Mouse (Mus musculus) heart, adult 8-10 months (tissue): Measurements from ENCODE around the gene Chdh. TPM values are rescaled to one million over a fixed set of nuclear protein-coding genes. Genes with fewer than 3 reads are reported as not detected.

Source experiments
- DNase-seq: peaks from one replicate; pipeline ENCODE4 v3.0.0; 2022; ENCODE audit warnings: low spot score
- total RNA-seq, 4 experiments: library from RNA; stranded (reverse); gene quantifications; 2 replicates each; pipeline ENCODE4 v1.2.4; 2022

Gene Chdh
- total RNA-seq, 4 experiments from 2014 or later: 0.16 to 0.29 (median 0.21) TPM

GRCm38 (mm10) chr14:30011886-30012560 is 3.2 kb downstream of the Chdh start:
- no peak for DNase-seq

- no peak for DNase-seq
Observed at GRCm38 (mm10) chr14:30014487-30014886, 5.7 kb downstream of the Chdh start.

- no peak for DNase-seq
Observed at GRCm38 (mm10) chr14:30015008-30015407, 6.2 kb downstream of the Chdh start.

- DNase-seq: no peak
Observed at GRCm38 (mm10) chr14:30016666-30017065, 7.8 kb downstream of the Chdh start.

- DNase-seq: no peak
Observed at GRCm38 (mm10) chr14:30017794-30018462, 9.1 kb downstream of the Chdh start.

- DNase-seq: no peak
Observed at GRCm38 (mm10) chr14:30018463-30018801, 9.6 kb downstream of the Chdh start.

- DNase-seq: no peak
Observed at GRCm38 (mm10) chr14:30018846-30019245, 10.0 kb downstream of the Chdh start.

GRCm38 (mm10) chr14:30019375-30019774 is 10.6 kb downstream of the Chdh start:
- DNase-seq: no peak

GRCm38 (mm10) chr14:30019792-30020575 is 11.2 kb downstream of the Chdh start:
- no peak for DNase-seq

GRCm38 (mm10) chr14:30022471-30022870 is 13.6 kb downstream of the Chdh start:
- no peak for DNase-seq

- no peak for DNase-seq
Observed at GRCm38 (mm10) chr14:30024387-30024786, 15.6 kb downstream of the Chdh start.

- DNase-seq: no peak
Observed at GRCm38 (mm10) chr14:30027378-30027777, 18.6 kb downstream of the Chdh start.

- no peak for DNase-seq
Observed at GRCm38 (mm10) chr14:30033405-30033804, 24.6 kb downstream of the Chdh start.

GRCm38 (mm10) chr14:30038431-30038830 is 29.6 kb downstream of the Chdh start:
- no peak for DNase-seq

- DNase-seq: no peak
Observed at GRCm38 (mm10) chr14:30039413-30039812, 30.6 kb downstream of the Chdh start.

GRCm38 (mm10) chr14:30041836-30042235 is 33.0 kb downstream of the Chdh start:
- DNase-seq: no peak

GRCm38 (mm10) chr14:30043356-30043940 is 34.6 kb downstream of the Chdh start:
- DNase-seq: no peak

GRCm38 (mm10) chr14:30045239-30045638 is 36.4 kb downstream of the Chdh start:
- DNase-seq: peak; percentile 65

GRCm38 (mm10) chr14:30045704-30046220 is 36.9 kb downstream of the Chdh start:
- peak; percentile 13 for DNase-seq

GRCm38 (mm10) chr14:30046976-30047375 is 38.2 kb downstream of the Chdh start:
- no peak for DNase-seq

GRCm38 (mm10) chr14:30048049-30048448 is 39.2 kb downstream of the Chdh start:
- DNase-seq: no peak

GRCm38 (mm10) chr14:30050280-30050679 is 41.5 kb downstream of the Chdh start:
- DNase-seq: no peak
